Mouse (Mus musculus): ENCODE results near the gene A530016L24Rik. TPM values are rescaled to one million over a fixed set of nuclear protein-coding genes. Genes with fewer than 3 reads are reported as not detected.

A530016L24Rik gene
- total and polyA plus RNA-seq, 3 experiments, result 34.7 to 52.9 (median 38.6) TPM

GRCm38 (mm10) chr12:112451826-112452225 lies 37.4 kb upstream of the A530016L24Rik start:
- H3K27me3 ChIP-seq (ENCODE audit: control insufficient read depth, insufficient read depth, low read length), result no peaks in the 10 kb centered on the region
- H3K36me3 ChIP-seq (ENCODE audit: control insufficient read depth, insufficient read depth, low read length), result no peaks in the 10 kb centered on the region
- intact Hi-C loops (cut with DNase I), result loop anchor here (1.0 to 5.0 kb wide), 2 partner anchors 90 to 307 kb away; no protein-coding TSS in a partner anchor
- DNase-seq, result no peak
- H3K9ac ChIP-seq (ENCODE audit: low read depth, low read length), result no peak overlapping the region
- WGBS, result 87% methylated on average over 9 of the region's 9 CpGs
- H3K4me3 ChIP-seq, result no peak overlapping the region
- TF ChIP-seq EP300 (IDR thresholded peaks at IDR 0.05; ENCODE audit: insufficient read depth, low read depth, low read length) (no peak), CTCF (IDR thresholded peaks at IDR 0.05) (no peak), POLR2A (IDR thresholded peaks at IDR 0.05; ENCODE audit: insufficient read depth, low read depth, low read length) (no peak)
- H3K79me2 ChIP-seq (replicated peaks; ENCODE audit: control insufficient read depth, insufficient read depth, low read length), result no peaks in the 10 kb centered on the region
- H3K4me1 ChIP-seq (ENCODE audit: control insufficient read depth, insufficient read depth, low read length), result peaks cover 11% of the 10 kb centered on the region
- H3K27ac ChIP-seq, result no peak overlapping the region

GRCm38 (mm10) chr12:112456144-112456713 lies 33.0 kb upstream of the A530016L24Rik start:
- Histone ChIP-seq H3K9ac (ENCODE audit: low read depth, low read length) (no peak overlapping the region), H3K79me2 (replicated peaks; ENCODE audit: control insufficient read depth, insufficient read depth, low read length) (no peaks in the 10 kb centered on the region), H3K27me3 (ENCODE audit: control insufficient read depth, insufficient read depth, low read length) (no peaks in the 10 kb centered on the region), H3K36me3 (ENCODE audit: control insufficient read depth, insufficient read depth, low read length) (no peaks in the 10 kb centered on the region), H3K4me3 (no peak overlapping the region), H3K4me1 (ENCODE audit: control insufficient read depth, insufficient read depth, low read length) (peaks cover 4% of the 10 kb centered on the region), H3K27ac (peak overlapping the region; percentile 74)
- DNase-seq, result peak; percentile 50 to 67
- TF ChIP-seq CTCF (IDR thresholded peaks at IDR 0.05) (no peak), EP300 (IDR thresholded peaks at IDR 0.05; ENCODE audit: insufficient read depth, low read depth, low read length) (peak; percentile 87)
- 41% methylated on average over 6 of the region's 6 CpGs for WGBS
- intact Hi-C loops (cut with DNase I), result loop anchor here (2.0 kb wide), 1 partner anchor 123 kb away; no protein-coding TSS in a partner anchor

GRCm38 (mm10) chr12:112457839-112458238 lies 31.4 kb upstream of the A530016L24Rik start:
- DNase-seq, result peak in 1 of 2 experiments; percentile 27
- H3K4me1 ChIP-seq (ENCODE audit: control insufficient read depth, insufficient read depth, low read length), result peaks cover 4% of the 10 kb centered on the region
- TF ChIP-seq CTCF (IDR thresholded peaks at IDR 0.05) (no peak), EP300 (IDR thresholded peaks at IDR 0.05; ENCODE audit: insufficient read depth, low read depth, low read length) (no peak), POLR2A (IDR thresholded peaks at IDR 0.05; ENCODE audit: insufficient read depth, low read depth, low read length) (no peak)
- no peak overlapping the region for H3K9ac ChIP-seq (ENCODE audit: low read depth, low read length)
- intact Hi-C loops (cut with DNase I), result loop anchor here (2.0 kb wide), 1 partner anchor 125 kb away; no protein-coding TSS in a partner anchor
- no peaks in the 10 kb centered on the region for H3K79me2 ChIP-seq (replicated peaks; ENCODE audit: control insufficient read depth, insufficient read depth, low read length)
- no peak overlapping the region for H3K27ac ChIP-seq
- H3K4me3 ChIP-seq, result no peak overlapping the region
- H3K36me3 ChIP-seq (ENCODE audit: control insufficient read depth, insufficient read depth, low read length), result no peaks in the 10 kb centered on the region
- H3K27me3 ChIP-seq (ENCODE audit: control insufficient read depth, insufficient read depth, low read length), result no peaks in the 10 kb centered on the region
- WGBS, result 47% methylated on average over 4 of the region's 4 CpGs

GRCm38 (mm10) chr12:112462423-112462822 lies 26.8 kb upstream of the A530016L24Rik start:
- no peak overlapping the region for H3K9ac ChIP-seq (ENCODE audit: low read depth, low read length)
- no peaks in the 10 kb centered on the region for H3K27me3 ChIP-seq (ENCODE audit: control insufficient read depth, insufficient read depth, low read length)
- H3K4me1 ChIP-seq (ENCODE audit: control insufficient read depth, insufficient read depth, low read length), result peaks cover 2% of the 10 kb centered on the region; the same call in 1 of the 2 replicates
- no peak overlapping the region for H3K4me3 ChIP-seq
- H3K79me2 ChIP-seq (replicated peaks; ENCODE audit: control insufficient read depth, insufficient read depth, low read length), result no peaks in the 10 kb centered on the region
- H3K27ac ChIP-seq, result no peak overlapping the region
- 73% methylated on average over 12 of the region's 12 CpGs for WGBS
- H3K36me3 ChIP-seq (ENCODE audit: control insufficient read depth, insufficient read depth, low read length), result no peaks in the 10 kb centered on the region
- DNase-seq, result no peak
- intact Hi-C loops (cut with DNase I), result no loop called here
- TF ChIP-seq POLR2A (IDR thresholded peaks at IDR 0.05; ENCODE audit: insufficient read depth, low read depth, low read length) (no peak), EP300 (IDR thresholded peaks at IDR 0.05; ENCODE audit: insufficient read depth, low read depth, low read length) (no peak), CTCF (IDR thresholded peaks at IDR 0.05) (no peak)

- 73% methylated on average over 4 of the region's 4 CpGs for WGBS
- no peaks in the 10 kb centered on the region for H3K27me3 ChIP-seq (ENCODE audit: control insufficient read depth, insufficient read depth, low read length)
- TF ChIP-seq POLR2A (IDR thresholded peaks at IDR 0.05; ENCODE audit: insufficient read depth, low read depth, low read length) (no peak), CTCF (IDR thresholded peaks at IDR 0.05) (peak; percentile 35)
These were observed 26.0 kb upstream of the A530016L24Rik start for GRCm38 (mm10) chr12:112463209-112463608.

GRCm38 (mm10) chr12:112463750-112464444 lies 25.4 kb upstream of the A530016L24Rik start:
- TF ChIP-seq EP300 (IDR thresholded peaks at IDR 0.05; ENCODE audit: insufficient read depth, low read depth, low read length) (no peak), CTCF (IDR thresholded peaks at IDR 0.05) (no peak), POLR2A (IDR thresholded peaks at IDR 0.05; ENCODE audit: insufficient read depth, low read depth, low read length) (no peak)
- DNase-seq, result no peak
- Histone ChIP-seq H3K4me1 (ENCODE audit: control insufficient read depth, insufficient read depth, low read length) (no peaks in the 10 kb centered on the region), H3K9ac (ENCODE audit: low read depth, low read length) (no peak overlapping the region), H3K36me3 (ENCODE audit: control insufficient read depth, insufficient read depth, low read length) (no peaks in the 10 kb centered on the region), H3K27me3 (ENCODE audit: control insufficient read depth, insufficient read depth, low read length) (no peaks in the 10 kb centered on the region), H3K27ac (no peak overlapping the region), H3K4me3 (no peak overlapping the region), H3K79me2 (replicated peaks; ENCODE audit: control insufficient read depth, insufficient read depth, low read length) (no peaks in the 10 kb centered on the region)
- 74% methylated on average over 3 of the region's 3 CpGs for WGBS
- intact Hi-C loops (cut with DNase I), result no loop called here

More at GRCm38 (mm10) chr12:112463209-112463608, 26.0 kb upstream of the A530016L24Rik start:
- Histone ChIP-seq H3K36me3 (ENCODE audit: control insufficient read depth, insufficient read depth, low read length) (no peaks in the 10 kb centered on the region), H3K9ac (ENCODE audit: low read depth, low read length) (no peak overlapping the region), H3K4me1 (ENCODE audit: control insufficient read depth, insufficient read depth, low read length) (no peaks in the 10 kb centered on the region), H3K79me2 (replicated peaks; ENCODE audit: control insufficient read depth, insufficient read depth, low read length) (no peaks in the 10 kb centered on the region), H3K27ac (no peak overlapping the region), H3K4me3 (no peak overlapping the region)
- no peak for DNase-seq
- intact Hi-C loops (cut with DNase I), result no loop called here

Measured in heart, adult 2 months (tissue).